Mouse (Mus musculus): ENCODE results near the gene Acot7. TPM values are rescaled to one million over a fixed set of nuclear protein-coding genes. Genes with fewer than 3 reads are reported as not detected.

Acot7 gene
- polyA plus RNA-seq (2014; fragmentation: Nextera tagmentation; extraction: Ambion mirVana): 168 and 208 TPM in 2 replicates

- no peaks in the 10 kb centered on the region for H3K9me3 ChIP-seq (replicated peaks; ENCODE audit: control insufficient read depth, low read length)
- DNase-seq (ENCODE audit: low spot score) (peak; percentile 96), ATAC-seq (peak; percentile 97)
- H3K9ac ChIP-seq (ENCODE audit: low read length): peak within 1 kb of the TSS; percentile 86
- peak within 1 kb of the TSS; percentile 75; the same call in 1 of the 2 replicates for H3K27ac ChIP-seq (ENCODE audit: low read depth, low read length)
- peaks cover 5% of the 10 kb centered on the region; the same call in 1 of the 2 replicates for H3K27me3 ChIP-seq (replicated peaks; ENCODE audit: control insufficient read depth, insufficient read depth, low read length)
- 0 out of 2 replicates have a peak, but pooled peaks cover 3% of the 10 kb centered on the region for H3K36me3 ChIP-seq (ENCODE audit: control insufficient read depth, insufficient read depth, low read length)
- peak within 1 kb of the TSS; percentile 70 for H3K4me3 ChIP-seq (ENCODE audit: low read depth, low read length)
- WGBS: under 1% methylated on average over 84 of the region's 108 CpGs
- peak within 1 kb of the TSS; percentile 81 for H3K4me2 ChIP-seq (ENCODE audit: low read length)
- peaks cover 6% of the 10 kb centered on the region for H3K4me1 ChIP-seq (ENCODE audit: control insufficient read depth, insufficient read depth, low read length)
Observed at GRCm38 (mm10) chr4:152177537-152178343, at the start of gene Acot7. Acot7 (plus strand) TSS chr4:152178134.

- Histone ChIP-seq H3K4me3 (ENCODE audit: low read depth, low read length) (no peak overlapping the region), H3K4me2 (ENCODE audit: low read length) (no peak overlapping the region), H3K4me1 (ENCODE audit: control insufficient read depth, insufficient read depth, low read length) (peaks cover 9% of the 10 kb centered on the region; the same call in 1 of the 2 replicates), H3K9me3 (replicated peaks; ENCODE audit: control insufficient read depth, low read length) (no peaks in the 10 kb centered on the region), H3K27ac (ENCODE audit: low read depth, low read length) (no peak overlapping the region), H3K27me3 (replicated peaks; ENCODE audit: control insufficient read depth, insufficient read depth, low read length) (peaks cover 96% of the 10 kb centered on the region), H3K9ac (ENCODE audit: low read length) (no peak overlapping the region), H3K36me3 (ENCODE audit: control insufficient read depth, insufficient read depth, low read length) (no peaks in the 10 kb centered on the region)
- DNase-seq (ENCODE audit: low spot score): no peak
- ATAC-seq: no peak
- 53% methylated on average over 5 of the region's 5 CpGs for WGBS
Observed at GRCm38 (mm10) chr4:152128784-152129183, 49.1 kb upstream of the Acot7 start.

- Histone ChIP-seq H3K27me3 (replicated peaks; ENCODE audit: control insufficient read depth, insufficient read depth, low read length) (peaks cover 90% of the 10 kb centered on the region), H3K27ac (ENCODE audit: low read depth, low read length) (no peak overlapping the region), H3K4me1 (ENCODE audit: control insufficient read depth, insufficient read depth, low read length) (peaks cover 9% of the 10 kb centered on the region; the same call in 1 of the 2 replicates), H3K9ac (ENCODE audit: low read length) (no peak overlapping the region), H3K4me2 (ENCODE audit: low read length) (no peak overlapping the region), H3K4me3 (ENCODE audit: low read depth, low read length) (no peak overlapping the region), H3K36me3 (ENCODE audit: control insufficient read depth, insufficient read depth, low read length) (no peaks in the 10 kb centered on the region), H3K9me3 (replicated peaks; ENCODE audit: control insufficient read depth, low read length) (no peaks in the 10 kb centered on the region)
- WGBS: 23% methylated on average over 13 of the region's 13 CpGs
- no peak for ATAC-seq
- DNase-seq (ENCODE audit: low spot score): no peak
Observed at GRCm38 (mm10) chr4:152129395-152129930, 48.5 kb upstream of the Acot7 start.

- H3K9ac ChIP-seq (ENCODE audit: low read length): peak overlapping the region; percentile 32; the same call in 1 of the 2 replicates
- peaks cover 74% of the 10 kb centered on the region for H3K27me3 ChIP-seq (replicated peaks; ENCODE audit: control insufficient read depth, insufficient read depth, low read length)
- no peaks in the 10 kb centered on the region for H3K9me3 ChIP-seq (replicated peaks; ENCODE audit: control insufficient read depth, low read length)
- under 1% methylated on average over 82 of the region's 85 CpGs for WGBS
- peak overlapping the region; percentile 25 for H3K4me3 ChIP-seq (ENCODE audit: low read depth, low read length)
- DNase-seq (ENCODE audit: low spot score) (peak; percentile 57), ATAC-seq (peak; percentile 76)
- H3K4me1 ChIP-seq (ENCODE audit: control insufficient read depth, insufficient read depth, low read length): peaks cover 9% of the 10 kb centered on the region; the same call in 1 of the 2 replicates
- H3K36me3 ChIP-seq (ENCODE audit: control insufficient read depth, insufficient read depth, low read length): no peaks in the 10 kb centered on the region
- peak overlapping the region; percentile 50 for H3K4me2 ChIP-seq (ENCODE audit: low read length)
- H3K27ac ChIP-seq (ENCODE audit: low read depth, low read length): no peak overlapping the region
Observed at GRCm38 (mm10) chr4:152130771-152131653, 46.9 kb upstream of the Acot7 start.

- Histone ChIP-seq H3K9me3 (replicated peaks; ENCODE audit: control insufficient read depth, low read length) (no peaks in the 10 kb centered on the region), H3K4me1 (ENCODE audit: control insufficient read depth, insufficient read depth, low read length) (peaks cover 9% of the 10 kb centered on the region; the same call in 1 of the 2 replicates), H3K27ac (ENCODE audit: low read depth, low read length) (no peak overlapping the region), H3K9ac (ENCODE audit: low read length) (no peak overlapping the region), H3K4me3 (ENCODE audit: low read depth, low read length) (0 out of 2 replicates have a peak overlapping the region, but pooled peaks have one; percentile 5), H3K27me3 (replicated peaks; ENCODE audit: control insufficient read depth, insufficient read depth, low read length) (peaks cover 63% of the 10 kb centered on the region), H3K36me3 (ENCODE audit: control insufficient read depth, insufficient read depth, low read length) (no peaks in the 10 kb centered on the region), H3K4me2 (ENCODE audit: low read length) (peak overlapping the region; percentile 50)
- ATAC-seq (no peak), DNase-seq (ENCODE audit: low spot score) (peak; percentile 55)
- 2% methylated on average over 50 of the region's 50 CpGs for WGBS
Observed at GRCm38 (mm10) chr4:152131809-152132771, 45.8 kb upstream of the Acot7 start.

- Histone ChIP-seq H3K36me3 (ENCODE audit: control insufficient read depth, insufficient read depth, low read length) (no peaks in the 10 kb centered on the region), H3K27me3 (replicated peaks; ENCODE audit: control insufficient read depth, insufficient read depth, low read length) (peaks cover 56% of the 10 kb centered on the region), H3K27ac (ENCODE audit: low read depth, low read length) (no peak overlapping the region), H3K4me3 (ENCODE audit: low read depth, low read length) (no peak overlapping the region), H3K9ac (ENCODE audit: low read length) (no peak overlapping the region), H3K9me3 (replicated peaks; ENCODE audit: control insufficient read depth, low read length) (no peaks in the 10 kb centered on the region), H3K4me1 (ENCODE audit: control insufficient read depth, insufficient read depth, low read length) (peaks cover 9% of the 10 kb centered on the region; the same call in 1 of the 2 replicates), H3K4me2 (ENCODE audit: low read length) (no peak overlapping the region)
- ATAC-seq: no peak
- 19% methylated on average over 10 of the region's 10 CpGs for WGBS
- no peak for DNase-seq (ENCODE audit: low spot score)
Observed at GRCm38 (mm10) chr4:152132772-152133169, 45.2 kb upstream of the Acot7 start.

- H3K27me3 ChIP-seq (replicated peaks; ENCODE audit: control insufficient read depth, insufficient read depth, low read length): peaks cover 52% of the 10 kb centered on the region
- H3K9ac ChIP-seq (ENCODE audit: low read length): no peak overlapping the region
- H3K27ac ChIP-seq (ENCODE audit: low read depth, low read length): no peak overlapping the region
- no peak for DNase-seq (ENCODE audit: low spot score)
- H3K4me1 ChIP-seq (ENCODE audit: control insufficient read depth, insufficient read depth, low read length): peaks cover 9% of the 10 kb centered on the region; the same call in 1 of the 2 replicates
- H3K4me2 ChIP-seq (ENCODE audit: low read length): no peak overlapping the region
- 63% methylated on average over 5 of the region's 5 CpGs for WGBS
- no peak overlapping the region for H3K4me3 ChIP-seq (ENCODE audit: low read depth, low read length)
- H3K36me3 ChIP-seq (ENCODE audit: control insufficient read depth, insufficient read depth, low read length): no peaks in the 10 kb centered on the region
- no peaks in the 10 kb centered on the region for H3K9me3 ChIP-seq (replicated peaks; ENCODE audit: control insufficient read depth, low read length)
- no peak for ATAC-seq
Observed at GRCm38 (mm10) chr4:152133213-152133612, 44.7 kb upstream of the Acot7 start.

GRCm38 (mm10) chr4:152134507-152134906 lies 43.4 kb upstream of the Acot7 start:
- Histone ChIP-seq H3K27me3 (replicated peaks; ENCODE audit: control insufficient read depth, insufficient read depth, low read length) (peaks cover 44% of the 10 kb centered on the region), H3K4me3 (ENCODE audit: low read depth, low read length) (no peak overlapping the region), H3K4me1 (ENCODE audit: control insufficient read depth, insufficient read depth, low read length) (peaks cover 11% of the 10 kb centered on the region), H3K4me2 (ENCODE audit: low read length) (no peak overlapping the region), H3K27ac (ENCODE audit: low read depth, low read length) (no peak overlapping the region), H3K36me3 (ENCODE audit: control insufficient read depth, insufficient read depth, low read length) (no peaks in the 10 kb centered on the region), H3K9ac (ENCODE audit: low read length) (no peak overlapping the region), H3K9me3 (replicated peaks; ENCODE audit: control insufficient read depth, low read length) (no peaks in the 10 kb centered on the region)
- ATAC-seq: no peak
- DNase-seq (ENCODE audit: low spot score): no peak
